Mouse (Mus musculus) gastrocnemius, postnatal 14 days (tissue): ENCODE measurements around the gene Ceacam16. TPM values are rescaled to one million over a fixed set of nuclear protein-coding genes. Genes with fewer than 3 reads are reported as not detected.

Source experiments
- DNase-seq: peaks from one replicate; pipeline ENCODE4 v3.0.0; 2021; ENCODE audit warnings: mixed read lengths
- intact Hi-C: fragments of 180-260 bp; cut with DNase I; formaldehyde crosslinking; loops from one replicate; pipeline ENCODE4 v1.15.1; 2025; ENCODE audit warnings: low total_unique reads
- long read RNA-seq, 2 experiments: library from polyadenylated mRNA; stranded (forward); transcript quantifications; one replicate each; pipeline ENCODE4 v2.0.0; 2021
- total RNA-seq, 2 experiments: library from RNA; stranded (reverse); gene quantifications; 2 replicates each; pipeline ENCODE4 v1.2.3; 2021

Ceacam16 gene
- under 1 TPM in 1 of 2 experiments, not detected in 1; 0.12 TPM for total RNA-seq
- long read RNA-seq, experiment 1, result 0 reads
- long read RNA-seq, experiment 2, result 0 reads

GRCm38 (mm10) chr7:19861199-19861598, at the start of gene Ceacam16:
TSS of gene Ceacam16 (minus strand) at chr7:19861299.
- intact Hi-C loops, result no loop called here
- DNase-seq, result no peak

GRCm38 (mm10) chr7:19910421-19911291, 49.6 kb upstream of the Ceacam16 start:
- intact Hi-C loops, result loop anchor here (2.0 kb wide), 1 partner anchor 42 kb away; no protein-coding TSS in a partner anchor
- DNase-seq, result peak; percentile 81

- DNase-seq, result no peak
- intact Hi-C loops, result no loop called here
These were observed 28.8 kb upstream of the Ceacam16 start for GRCm38 (mm10) chr7:19889881-19890280.

GRCm38 (mm10) chr7:19887849-19888248, 26.8 kb upstream of the Ceacam16 start, which contains the start of gene Ceacam19:
TSS of gene Ceacam19 (minus strand) at chr7:19887965.
- intact Hi-C loops, result no loop called here
- DNase-seq, result no peak

GRCm38 (mm10) chr7:19880754-19881153, 19.7 kb upstream of the Ceacam16 start:
- intact Hi-C loops, result no loop called here

GRCm38 (mm10) chr7:19876781-19877425, 15.8 kb upstream of the Ceacam16 start:
- intact Hi-C loops, result no loop called here
- no peak for DNase-seq

More at GRCm38 (mm10) chr7:19880754-19881153, 19.7 kb upstream of the Ceacam16 start:
- DNase-seq, result no peak

- intact Hi-C loops, result no loop called here
- no peak for DNase-seq
These were observed 15.0 kb upstream of the Ceacam16 start for GRCm38 (mm10) chr7:19875948-19876682.

- intact Hi-C loops, result no loop called here
- DNase-seq, result no peak
These were observed 11.0 kb upstream of the Ceacam16 start for GRCm38 (mm10) chr7:19871943-19872601.

GRCm38 (mm10) chr7:19871137-19871621, 10.1 kb upstream of the Ceacam16 start:
- no peak for DNase-seq
- intact Hi-C loops, result no loop called here

- no peak for DNase-seq
- intact Hi-C loops, result no loop called here
These were observed 6.8 kb upstream of the Ceacam16 start for GRCm38 (mm10) chr7:19867751-19868399.

GRCm38 (mm10) chr7:19866490-19866889, 5.4 kb upstream of the Ceacam16 start:
- DNase-seq, result no peak
- intact Hi-C loops, result no loop called here

GRCm38 (mm10) chr7:19865246-19866036, 4.3 kb upstream of the Ceacam16 start:
- no peak for DNase-seq
- intact Hi-C loops, result no loop called here

GRCm38 (mm10) chr7:19864241-19864640, 3.1 kb upstream of the Ceacam16 start:
- DNase-seq, result no peak
- intact Hi-C loops, result no loop called here

- intact Hi-C loops, result no loop called here
- no peak for DNase-seq
These were observed 1.4 kb downstream of the Ceacam16 start for GRCm38 (mm10) chr7:19859740-19860139.

- intact Hi-C loops, result no loop called here
- DNase-seq, result no peak
These were observed 4.8 kb downstream of the Ceacam16 start for GRCm38 (mm10) chr7:19856283-19856682.

GRCm38 (mm10) chr7:19855663-19856062, 5.4 kb downstream of the Ceacam16 start:
- intact Hi-C loops, result no loop called here
- no peak for DNase-seq

- intact Hi-C loops, result no loop called here
These were observed 7.6 kb downstream of the Ceacam16 start for GRCm38 (mm10) chr7:19853526-19853925.

More at GRCm38 (mm10) chr7:19853526-19853925, 7.6 kb downstream of the Ceacam16 start:
- DNase-seq, result no peak
